Mouse (Mus musculus): ENCODE data around the gene Psmd3. TPM values are rescaled to one million over a fixed set of nuclear protein-coding genes. Genes with fewer than 3 reads are reported as not detected.

Psmd3 gene
- total RNA-seq, 4 experiments from 2014 or later = 115 to 128 (median 124) TPM

GRCm38 (mm10) chr11:98743655-98744345, 61.4 kb downstream of the Psmd3 start:
- DNase-seq (ENCODE audit: low spot score in 2 of 2) = no peak

- DNase-seq (ENCODE audit: low spot score in 2 of 2) = no peak
Observed at GRCm38 (mm10) chr11:98744456-98745019, 62.2 kb downstream of the Psmd3 start.

Other genes starting within 250 kb of the Psmd3 start
- 10 to 100 TPM; 83.9 to 93.8 (median 89.8) TPM for gene Mien1, start 243.6 kb upstream of the Psmd3 start, total RNA-seq (2022)
- 1 to 10 TPM; 2.6 to 3.5 (median 2.9) TPM for gene Grb7, start 236.2 kb upstream of the Psmd3 start, total RNA-seq (2022)
- not detected for gene Ikzf3, start 136.5 kb upstream of the Psmd3 start, total RNA-seq (2022)
- gene Zpbp2, start 131.5 kb upstream of the Psmd3 start, total RNA-seq (2022) = under 1 TPM in 1 of 4 experiments, not detected in 3; 0.75 TPM
- 10 to 100 TPM; 43.4 to 57.6 (median 48.9) TPM for gene Ormdl3, start 95.2 kb upstream of the Psmd3 start, total RNA-seq (2022)
- not detected for gene Lrrc3c, start 84.3 kb upstream of the Psmd3 start, total RNA-seq (2022)
- gene Gm12355, start 56.9 kb upstream of the Psmd3 start, total RNA-seq (2022) = 10 to 100 TPM; 12.1 to 20.0 (median 14.9) TPM
- gene Gsdma3, start 56.2 kb upstream of the Psmd3 start, total RNA-seq (2022) = under 1 TPM in 1 of 4 experiments, not detected in 3; 0.27 TPM
- not detected for gene Gsdma2, start 35.8 kb upstream of the Psmd3 start, total RNA-seq (2022)
- under 1 TPM in 1 of 4 experiments, not detected in 3; 0.22 TPM for gene Gsdma, start 18.2 kb upstream of the Psmd3 start, total RNA-seq (2022)
- gene Csf3, start 18.7 kb downstream of the Psmd3 start, total RNA-seq (2022) = not detected
- gene Med24, start 46.9 kb downstream of the Psmd3 start, total RNA-seq (2022) = 100 to 1,000 TPM; 118 to 162 (median 138) TPM
- gene Thra, start 58.1 kb downstream of the Psmd3 start, total RNA-seq (2022) = 100 to 1,000 TPM; 919 to 985 (median 938) TPM
- gene Nr1d1, start 92.8 kb downstream of the Psmd3 start, total RNA-seq (2022) = 10 to 100 TPM; 86.6 to 99.6 (median 92.7) TPM
- gene Msl1, start 113.0 kb downstream of the Psmd3 start, total RNA-seq (2022) = 100 to 1,000 TPM; 140 to 201 (median 177) TPM
- 10 to 100 TPM; 50.5 to 64.9 (median 59.4) TPM for gene Casc3, start 122.4 kb downstream of the Psmd3 start, total RNA-seq (2022)
- 100 to 1,000 TPM; 171 to 203 (median 197) TPM for gene Rapgefl1, start 154.2 kb downstream of the Psmd3 start, total RNA-seq (2022)
- gene Wipf2, start 181.1 kb downstream of the Psmd3 start, total RNA-seq (2022) = 10 to 100 TPM; 69.4 to 86.8 (median 80.7) TPM
- gene Cdc6, start 225.2 kb downstream of the Psmd3 start, total RNA-seq (2022) = 1 to 10 TPM in 1 of 4 experiments, under 1 TPM in 3; 0.36 to 1.2 (median 0.44) TPM
- gene Rara, start 245.3 kb downstream of the Psmd3 start, total RNA-seq (2022) = 10 to 100 TPM; 17.3 to 20.2 (median 19.4) TPM

All from layer of hippocampus, adult 8-10 months (tissue).